Comparison of ENCODE assay signal across 9 mouse cellular contexts in the genomic region with DNA sequence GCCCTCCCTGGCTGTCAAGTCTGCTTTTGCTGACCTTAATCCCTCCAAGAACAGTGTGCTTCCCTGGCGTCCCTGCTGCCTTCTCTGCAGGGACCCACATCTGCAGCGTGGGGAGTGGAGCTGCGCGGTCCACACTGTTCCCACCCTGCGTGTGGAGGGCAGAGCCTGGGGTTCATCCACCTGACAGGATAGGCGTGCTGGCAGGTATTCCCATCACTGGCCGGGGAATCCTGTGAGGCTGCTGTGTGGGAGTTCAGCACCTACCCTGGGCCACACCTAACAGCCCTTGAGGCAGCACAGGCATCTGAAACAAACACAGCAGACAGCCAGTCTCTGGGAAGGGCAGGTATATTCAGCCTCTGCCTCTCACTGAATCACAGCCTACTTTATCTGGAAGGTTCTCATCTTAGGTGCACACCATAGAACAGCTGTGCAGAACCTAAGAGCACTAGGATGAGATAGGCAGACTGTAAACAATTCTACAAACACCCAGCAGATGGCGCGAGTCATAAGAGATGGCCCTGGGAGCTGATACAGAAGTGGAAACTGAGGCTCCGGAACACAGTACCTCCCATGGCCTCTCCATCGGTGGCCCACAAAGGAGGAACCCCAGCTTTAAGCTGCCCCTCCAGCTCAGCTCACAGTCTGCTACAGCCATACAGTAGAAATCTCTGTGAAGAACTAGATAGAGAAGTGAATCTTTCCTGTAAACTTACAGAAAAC. TPM values are rescaled to one million over a fixed set of nuclear protein-coding genes. Genes with fewer than 3 reads are reported as not detected.
A peak's percentile ranks its signal among the peaks of the same experiment; 100 is the strongest.
DNase-seq lines count a peak whose midpoint lies in the region; ATAC-seq lines count a peak whose summit lies in the region.
"Had no signal": no experiment of that assay in that cellular context is flagged by ENCODE, and none has a peak within 500 bp of the region (broad histone marks: within the 10 kb centered on the region; RNA-seq: fewer than 3 reads in every experiment).

No protein-coding gene starts in this region.

- peak overlapping the region; percentile 40; the same call in 1 of the 2 replicates for H3K27ac ChIP-seq in heart, embryonic 16.5 days (ENCODE audit: low read length)

- DNase-seq in CD4-positive, CD25-positive, alpha-beta regulatory T cell, adult 2 months (ENCODE audit: low read depth, low spot score): peak; percentile 48
- peak; percentile 28 to 47 for DNase-seq in layer of hippocampus, postnatal 10 days (ENCODE audit: low spot score in 2 of 2)
- DNase-seq in layer of hippocampus, postnatal 14 days (ENCODE audit: low spot score in 2 of 2): no peak
- peak; percentile 71 for DNase-seq in R1 (ENCODE audit: low read depth, low spot score)
- DNase-seq in Muller cell, postnatal 12 days (ENCODE audit: inconsistent ontology term): no peak

- no peak for ATAC-seq in CD4-positive, CD25-positive, alpha-beta regulatory T cell, adult 4 months
- ATAC-seq in heart, embryonic 16.5 days (replicated peaks; ENCODE audit: extremely low read depth, insufficient read depth, low FRiP score): no peak
- peak; percentile 25 for ATAC-seq in megakaryocyte, adult 5-6 weeks (ENCODE audit: poor library complexity, severe bottlenecking)

- peaks cover 53% of the 10 kb centered on the region for H3K4me1 ChIP-seq in heart, embryonic 16.5 days (ENCODE audit: control insufficient read depth, insufficient read depth, low read length)

- H3K4me2 ChIP-seq in heart, embryonic 16.5 days (ENCODE audit: low read depth, low read length): peak overlapping the region; percentile 20; the same call in 1 of the 2 replicates
- H3K4me2 ChIP-seq: hindbrain, embryonic 15.5 days had no signal

- H3K9ac ChIP-seq in heart, embryonic 16.5 days (ENCODE audit: low read length): no peak overlapping the region
- H3K9ac ChIP-seq: hindbrain, embryonic 15.5 days had no signal

- H3K36me3 ChIP-seq in heart, embryonic 16.5 days (ENCODE audit: control insufficient read depth, insufficient read depth): no peaks in the 10 kb centered on the region
- H3K36me3 ChIP-seq: hindbrain, embryonic 15.5 days had no signal

- no peaks in the 10 kb centered on the region for H3K9me3 ChIP-seq in heart, embryonic 16.5 days (replicated peaks; ENCODE audit: control insufficient read depth, low read length)
- H3K9me3 ChIP-seq: hindbrain, embryonic 15.5 days had no signal

- no peak overlapping the region for H3K4me3 ChIP-seq in heart, embryonic 16.5 days (ENCODE audit: low read length)
- H3K4me3 ChIP-seq: hindbrain, embryonic 15.5 days had no signal

- H3K27me3 ChIP-seq in heart, embryonic 16.5 days (ENCODE audit: control insufficient read depth, insufficient read depth, low read length): no peaks in the 10 kb centered on the region
- H3K27me3 ChIP-seq: hindbrain, embryonic 15.5 days had no signal

- WGBS in heart, embryonic 16.5 days: 68% methylated on average over 11 of the region's 11 CpGs

RNA-seq across cellular contexts. Expression of gene Angptl2, which starts 3.2 kb away (rescaled TPM):
- 10 to 100 TPM in 1 of 2 experiments, 1 to 10 TPM in 1; 7.6 to 16.5 TPM for polyA plus RNA-seq in CD4-positive, CD25-positive, alpha-beta regulatory T cell, adult 4 months (2017; shearing (Covaris generic))
- 1 to 10 TPM; 3.7 to 7.2 TPM for total RNA-seq in layer of hippocampus, postnatal 10 days (2021)
- 1 to 10 TPM; 2.6 to 5.9 TPM for total RNA-seq in layer of hippocampus, postnatal 14 days (2021)
- 75.1 and 76.4 TPM in 2 replicates for polyA plus RNA-seq in heart, embryonic 16.5 days (2015; fragmentation: Nextera tagmentation; extraction: Ambion mirVana)
- 4.2 and 5.0 TPM in 2 replicates for total RNA-seq in megakaryocyte, adult 5-6 weeks (2015)
- total RNA-seq in megakaryocyte, adult 5-6 weeks (2017): 9.8 and 11.4 TPM in 2 replicates

Comparison
In these comparisons a context has a peak if more than half of its experiments do, and no peak if none do; other contexts are left out.
1. DNase-seq: peak in CD4-positive, CD25-positive, alpha-beta regulatory T cell, adult 2 months (single experiment), layer of hippocampus, postnatal 10 days (2 of 2) and R1 (single experiment); none in layer of hippocampus, postnatal 14 days (0 of 2) and Muller cell, postnatal 12 days (single experiment).